Mouse (Mus musculus) embryo, embryonic 11.5 days (tissue): ENCODE data around the gene Kcnd3.

Experiments used
- DNase-seq: peaks from one replicate; pipeline ENCODE4 v3.0.0-alpha.2; 2012; ENCODE audit warnings: low read depth, low spot score

Gene Kcnd3

DNA sequence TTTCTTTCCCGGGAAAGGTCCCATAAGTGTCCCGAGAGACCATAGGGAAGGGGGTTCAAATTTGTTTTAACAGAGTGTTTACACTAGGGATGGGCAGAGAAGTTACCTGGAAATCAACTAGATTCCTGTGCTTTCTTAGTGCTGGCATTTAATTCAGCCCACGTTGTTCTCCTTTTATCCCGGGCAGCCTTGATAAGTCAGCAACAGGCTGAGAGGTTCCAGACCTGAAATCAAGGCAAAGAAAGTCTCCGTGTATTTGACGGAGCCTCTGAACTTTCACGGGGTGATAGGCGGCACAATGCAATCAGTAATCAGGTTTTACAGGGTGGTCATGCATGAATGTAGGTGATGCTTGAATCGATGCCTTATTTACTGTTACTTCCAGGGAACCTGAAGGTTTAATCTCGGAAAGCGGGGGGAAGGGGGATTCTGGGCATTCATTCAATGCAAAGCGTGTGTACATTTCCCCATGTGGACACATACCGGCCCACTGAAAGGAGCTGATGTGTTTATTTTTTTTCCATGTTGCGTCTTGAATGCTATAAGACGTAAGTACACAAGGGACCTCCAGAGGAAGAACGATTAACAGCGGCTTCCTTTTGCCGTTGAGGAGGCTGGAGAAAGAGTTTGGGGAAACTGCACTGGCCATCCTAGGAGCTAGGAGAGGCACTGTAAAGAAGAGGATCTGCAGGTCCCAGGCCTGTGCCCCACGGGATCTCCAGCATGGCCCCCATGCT lies 1.3 kb downstream of the Kcnd3 start:
- no peak for DNase-seq

GRCm38 (mm10) chr3:105457657-105458056 lies 5.5 kb downstream of the Kcnd3 start:
- no peak for DNase-seq

DNA sequence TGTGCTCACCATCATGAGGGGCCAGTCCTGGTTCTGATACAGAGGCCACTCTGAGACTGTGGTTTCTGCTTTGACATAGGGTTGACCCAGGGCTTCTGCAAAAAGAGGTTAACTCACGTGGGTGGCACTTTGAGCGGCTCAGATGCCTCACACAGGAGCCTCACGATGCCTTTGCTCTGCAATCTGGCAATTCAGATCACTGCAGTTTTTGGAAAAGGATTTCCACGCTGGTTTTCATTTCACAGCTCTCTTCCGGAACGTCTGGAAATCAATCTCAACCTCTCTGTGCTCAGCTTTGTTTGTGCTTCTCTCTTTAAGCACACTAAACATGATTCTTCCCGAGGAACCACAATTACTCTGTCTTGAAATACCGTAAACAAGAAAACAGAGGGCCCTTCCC lies 14.4 kb downstream of the Kcnd3 start:
- DNase-seq = no peak

- no peak for DNase-seq
These were observed 20.4 kb downstream of the Kcnd3 start for GRCm38 (mm10) chr3:105472564-105472963.

DNA sequence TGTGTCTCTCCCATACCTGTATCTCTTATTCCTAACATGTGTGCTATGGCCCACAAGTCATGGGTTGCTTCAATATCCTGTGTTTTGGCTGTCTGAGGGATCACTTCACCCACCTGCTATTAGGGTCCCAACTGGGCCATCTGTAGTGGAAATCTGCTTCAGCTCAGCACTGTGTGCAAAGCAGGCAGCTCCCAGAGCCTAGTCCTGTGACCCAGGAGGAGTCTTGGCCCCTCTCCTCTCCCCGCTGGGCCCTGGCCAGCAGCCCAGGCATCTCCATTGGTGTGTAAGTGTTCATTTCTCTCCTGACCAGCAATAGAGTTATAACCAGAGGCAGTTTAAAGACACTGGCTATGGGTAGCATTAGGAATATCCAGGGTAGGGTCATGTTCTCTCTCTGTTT lies 24.3 kb downstream of the Kcnd3 start:
- no peak for DNase-seq

DNA sequence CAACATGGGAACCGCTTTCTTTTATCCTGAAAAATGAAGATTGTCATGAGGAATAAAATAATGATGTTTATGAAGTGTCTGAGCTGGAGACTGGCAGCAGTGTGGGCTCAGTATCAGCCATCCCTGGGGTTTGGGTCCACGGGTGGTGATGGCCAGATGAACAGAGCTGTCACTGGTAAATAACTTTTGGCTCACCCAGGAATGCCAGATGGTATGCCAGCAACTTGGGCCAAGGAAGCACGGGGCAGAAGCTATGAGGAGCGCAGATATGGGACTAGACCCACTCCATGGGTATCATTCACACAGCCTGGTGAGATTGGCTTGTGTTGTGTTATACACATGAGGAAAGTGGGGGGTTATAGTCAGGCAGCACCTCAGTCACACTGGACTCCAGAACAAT lies 26.7 kb downstream of the Kcnd3 start:
- DNase-seq = no peak

DNA sequence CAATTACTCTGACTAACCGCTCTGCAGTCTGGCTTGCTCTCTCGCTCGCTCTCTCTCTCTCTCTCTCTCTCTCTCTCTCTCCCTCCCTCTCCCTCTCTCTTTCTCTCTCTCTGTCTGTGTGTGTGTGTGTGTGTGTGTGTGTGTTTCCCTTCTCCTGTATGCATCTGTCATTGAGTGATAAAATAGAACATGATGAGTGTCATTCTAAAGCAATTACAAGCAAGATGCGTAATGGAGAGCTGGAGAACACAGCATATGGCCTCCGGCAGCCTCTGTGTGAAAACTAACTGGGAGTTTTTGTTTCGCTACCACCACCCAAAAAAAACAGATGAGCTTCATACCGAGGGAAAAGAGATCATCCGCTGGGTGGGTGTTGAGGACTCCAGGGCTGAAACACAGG lies 29.3 kb downstream of the Kcnd3 start:
- DNase-seq = no peak

DNA sequence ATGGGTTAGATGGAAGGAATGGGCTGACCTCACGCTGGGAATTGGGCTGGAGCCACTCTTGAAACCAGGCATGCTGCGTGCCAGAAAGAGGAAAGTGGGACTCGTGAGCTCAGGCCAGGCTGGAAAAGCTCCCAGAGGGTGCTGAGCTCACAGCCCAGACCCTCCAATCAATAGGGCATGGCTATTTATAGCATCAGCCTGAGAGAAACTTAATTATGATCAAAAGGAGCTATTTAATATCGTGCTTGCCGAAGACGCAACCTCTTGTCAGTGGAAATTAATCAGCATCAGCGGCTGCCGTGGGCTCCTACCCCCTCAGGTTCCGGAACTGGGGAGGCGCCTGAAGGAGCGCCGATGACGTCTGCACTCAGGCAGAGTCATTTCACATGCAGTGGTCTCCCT lies 31.5 kb downstream of the Kcnd3 start:
- no peak for DNase-seq

DNA sequence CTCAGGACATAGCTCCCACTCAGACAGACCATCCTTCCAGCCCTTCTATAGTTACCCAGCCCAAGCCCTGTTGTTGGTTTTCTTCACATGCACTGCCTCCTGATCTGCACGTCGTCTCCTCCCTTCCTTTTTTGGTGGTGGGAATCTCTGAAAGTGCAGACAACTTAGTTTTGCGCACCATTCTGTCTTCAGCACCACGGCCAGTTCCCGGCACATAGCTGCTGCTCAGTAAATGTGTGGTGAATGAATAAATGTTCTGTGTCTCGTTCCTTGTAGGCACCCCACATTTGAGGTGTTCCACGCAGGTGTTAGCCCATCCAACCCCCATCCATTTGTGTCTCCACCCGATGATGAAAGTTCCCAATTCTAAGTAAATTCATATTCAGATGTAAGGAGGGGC lies 35.0 kb downstream of the Kcnd3 start:
- DNase-seq = peak; percentile 41

- DNase-seq = no peak
These were observed 37.5 kb downstream of the Kcnd3 start for GRCm38 (mm10) chr3:105489607-105490006.

GRCm38 (mm10) chr3:105494886-105495285 lies 42.8 kb downstream of the Kcnd3 start:
- DNase-seq = peak; percentile 20

GRCm38 (mm10) chr3:105496216-105496615 lies 44.1 kb downstream of the Kcnd3 start:
- DNase-seq = no peak

DNA sequence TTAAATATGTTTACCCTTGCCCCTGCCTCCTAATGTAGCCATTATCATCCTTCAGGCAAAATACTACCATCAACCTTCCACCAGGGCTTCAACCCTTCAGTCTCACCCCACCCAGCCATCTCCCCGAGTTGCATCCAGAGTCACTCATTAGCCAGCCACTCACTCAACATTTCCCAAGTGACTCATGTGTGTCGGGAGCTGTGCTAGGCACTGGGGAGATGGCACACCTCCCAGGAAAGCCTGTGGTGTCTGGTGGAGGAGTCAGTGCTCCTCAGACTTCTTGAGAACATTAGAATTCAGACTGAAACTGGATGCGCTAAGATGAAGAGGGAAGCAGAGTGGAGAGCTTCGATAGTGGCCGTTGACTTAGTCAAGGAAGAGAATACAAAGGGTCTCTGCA lies 44.8 kb downstream of the Kcnd3 start:
- DNase-seq = no peak

DNA sequence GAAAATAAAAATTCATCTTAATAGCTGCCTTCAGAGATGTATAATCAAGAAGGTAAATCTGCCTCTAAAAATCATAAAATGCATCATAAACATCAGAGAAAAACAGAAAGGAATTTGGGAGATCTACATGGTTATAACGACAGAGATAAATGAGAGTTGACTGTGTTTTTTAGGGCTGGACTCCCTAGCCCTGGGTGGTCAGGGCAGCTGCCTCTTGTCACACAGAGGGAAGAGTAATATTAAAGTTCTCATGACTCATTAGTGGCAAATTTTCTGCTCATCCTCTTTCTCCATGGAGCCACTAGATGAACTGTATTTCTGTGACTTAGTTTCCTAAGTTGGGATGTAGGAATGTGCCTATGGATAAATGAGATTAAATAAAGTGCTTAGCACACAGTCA lies 48.9 kb downstream of the Kcnd3 start:
- DNase-seq = no peak

DNA sequence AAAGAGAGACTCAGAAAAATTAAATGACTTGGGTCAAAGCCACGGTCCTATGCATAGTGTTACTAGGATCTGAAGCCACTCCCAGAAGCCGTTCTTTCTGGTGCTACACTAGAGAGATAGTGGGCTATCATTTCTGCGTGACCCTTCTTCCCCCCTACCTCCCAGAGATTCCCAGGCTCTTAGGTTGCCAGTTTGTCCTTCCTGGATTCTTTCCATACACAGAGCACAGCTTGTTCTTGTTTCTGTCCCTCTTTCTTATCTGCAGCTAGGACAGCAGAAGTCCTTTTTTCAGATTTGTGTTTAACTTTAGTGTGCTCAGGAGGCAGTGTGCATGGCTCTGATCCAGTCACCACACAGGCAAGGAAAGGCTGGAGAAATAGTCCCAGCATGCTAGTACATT lies 52.1 kb downstream of the Kcnd3 start:
- DNase-seq = no peak

DNA sequence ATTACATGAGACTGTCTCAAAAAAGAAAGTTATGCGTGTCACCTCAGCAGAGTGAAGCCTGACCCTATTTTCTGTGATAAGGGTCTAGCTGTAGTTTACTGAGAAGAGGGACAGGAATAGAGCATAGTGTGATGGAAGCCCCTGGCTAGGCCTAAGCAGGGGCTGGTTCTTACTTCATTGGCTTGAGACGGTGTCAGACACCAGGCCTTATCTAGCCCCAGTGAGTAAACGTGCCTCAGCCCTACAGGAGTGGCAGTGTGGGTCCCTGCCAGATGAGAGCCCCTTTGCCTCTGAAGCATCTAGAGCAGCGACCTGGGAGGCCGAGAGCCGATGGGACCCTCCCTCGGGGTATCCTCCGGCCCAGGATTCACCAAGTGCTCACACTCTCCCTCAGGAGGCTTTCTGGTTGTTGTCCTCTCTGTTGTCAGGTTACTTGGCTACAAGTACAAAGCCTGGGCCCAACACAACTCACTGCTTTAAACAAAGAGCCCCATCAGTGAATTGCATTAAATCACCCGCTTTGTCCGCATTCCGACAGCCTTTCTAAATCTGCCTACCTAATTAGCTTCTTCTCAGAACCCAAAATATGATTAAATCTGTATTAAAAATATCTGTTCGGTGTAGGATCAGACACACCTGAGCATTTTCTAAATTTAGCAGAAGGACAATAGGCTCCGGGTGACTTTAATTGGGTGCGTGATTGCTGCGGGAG lies 53.2 kb downstream of the Kcnd3 start:
- no peak for DNase-seq

DNA sequence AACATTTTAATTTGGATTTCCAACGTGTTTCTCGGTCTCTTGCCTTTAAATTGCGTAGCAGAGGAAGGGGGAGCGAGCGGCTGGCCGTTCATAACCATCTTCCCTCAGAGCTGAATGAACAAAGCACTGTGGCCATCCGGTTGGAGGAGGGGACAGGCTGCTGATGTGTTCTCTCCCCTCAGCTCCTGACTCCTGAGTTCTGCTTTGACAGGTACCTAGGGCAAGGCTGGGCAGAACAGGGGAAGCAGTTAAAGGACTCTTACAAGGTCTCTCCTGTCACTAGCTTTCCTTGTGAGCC lies 53.7 kb downstream of the Kcnd3 start:
- no peak for DNase-seq

GRCm38 (mm10) chr3:105506592-105506991 lies 54.5 kb downstream of the Kcnd3 start:
- no peak for DNase-seq

DNA sequence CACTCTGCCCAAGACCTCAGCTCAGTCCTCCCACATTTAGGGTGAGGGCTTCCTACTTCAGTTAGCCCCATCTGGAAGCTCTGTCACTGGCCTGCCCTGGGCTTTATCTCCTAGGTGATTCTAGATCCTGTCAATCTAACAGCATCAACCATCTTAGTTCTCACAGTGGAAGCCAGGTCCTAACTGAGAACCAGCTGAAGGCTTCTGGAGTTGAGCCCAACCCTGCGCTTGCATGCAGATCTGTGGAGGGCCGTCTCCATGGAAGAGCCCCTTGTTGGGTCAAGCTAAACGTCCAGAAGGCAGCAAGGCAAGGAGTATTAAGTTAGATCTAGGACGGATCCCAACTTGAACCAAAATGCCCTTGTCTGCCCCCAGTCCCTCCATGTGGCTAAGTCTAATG lies 57.2 kb downstream of the Kcnd3 start:
- no peak for DNase-seq

- DNase-seq = no peak
These were observed 59.7 kb downstream of the Kcnd3 start for GRCm38 (mm10) chr3:105511836-105512235.

DNA sequence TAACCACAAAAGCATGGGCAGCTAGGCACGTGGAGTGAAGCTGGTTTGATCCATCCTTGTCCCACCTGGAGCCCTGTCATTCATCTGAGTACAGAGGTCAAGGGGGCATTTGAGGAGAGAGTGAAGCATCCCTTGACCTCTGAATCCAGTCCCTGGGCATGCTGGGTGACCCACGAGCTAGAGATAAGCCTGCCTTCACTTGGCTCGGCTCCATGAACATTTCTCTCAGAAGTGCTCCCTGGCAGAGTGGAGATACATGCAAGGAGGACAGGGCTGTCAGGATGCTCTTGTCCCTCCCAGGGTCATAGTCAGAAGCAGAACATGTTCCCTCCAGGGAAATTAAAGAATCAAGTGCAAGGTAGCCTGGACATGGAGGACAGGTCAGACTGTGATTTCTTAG lies 62.1 kb downstream of the Kcnd3 start:
- DNase-seq = no peak

GRCm38 (mm10) chr3:105515035-105515434 lies 62.9 kb downstream of the Kcnd3 start:
- DNase-seq = no peak

DNA sequence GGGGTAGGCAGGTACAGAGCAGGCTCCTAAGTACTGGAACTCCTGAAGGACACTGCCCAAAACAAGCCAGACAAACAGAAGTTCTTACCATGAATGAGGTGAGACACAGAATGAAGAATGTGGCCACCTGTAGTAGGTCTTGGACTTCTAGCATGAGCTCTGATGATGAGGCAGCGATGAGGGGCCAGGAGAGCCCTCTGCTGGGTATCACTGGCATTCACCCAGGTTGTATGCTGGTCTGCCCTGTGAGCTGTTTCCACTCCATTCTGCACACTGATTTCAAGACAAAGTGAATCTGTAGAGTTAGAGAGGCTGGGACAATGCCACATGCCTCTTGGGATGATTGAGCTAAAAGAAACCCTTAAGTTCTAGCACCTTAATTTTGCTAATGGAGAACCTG lies 63.5 kb downstream of the Kcnd3 start:
- no peak for DNase-seq

- no peak for DNase-seq
These were observed 68.3 kb downstream of the Kcnd3 start for GRCm38 (mm10) chr3:105520446-105520845.
